Mouse (Mus musculus): ENCODE measurements around the gene Lingo3. TPM values are rescaled to one million over a fixed set of nuclear protein-coding genes. Genes with fewer than 3 reads are reported as not detected.

Gene Lingo3
- polyA plus RNA-seq, 1 experiment from 2014 or later = 0.07 TPM

DNA sequence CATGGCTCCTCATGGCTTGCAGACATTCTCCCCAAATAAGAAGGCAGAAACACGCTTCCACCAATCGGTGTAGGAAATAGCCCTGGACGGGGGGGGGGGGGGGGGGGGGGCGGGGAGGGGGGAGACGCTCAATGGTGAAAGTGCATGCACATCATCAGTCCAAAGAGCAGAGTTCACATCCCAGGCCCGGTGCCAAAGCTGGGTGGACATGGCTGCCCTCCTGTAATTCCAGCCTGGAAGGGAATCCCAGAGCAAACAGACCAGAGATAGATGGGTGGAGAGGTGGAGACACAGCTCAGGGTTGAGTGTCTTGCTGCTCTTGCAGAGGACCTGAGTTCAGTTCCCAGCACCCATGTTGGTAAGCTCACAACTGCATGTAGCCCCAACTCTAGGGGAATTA, 27.2 kb upstream of the Lingo3 start:
- ATAC-seq (replicated peaks; ENCODE audit: low FRiP score, low TSS enrichment, low read depth) = no peak
- Histone ChIP-seq H3K4me2 (ENCODE audit: low read length) (no peak overlapping the region), H3K27me3 (replicated peaks; ENCODE audit: control insufficient read depth, insufficient read depth, low read length) (0 out of 2 replicates have a peak, but pooled peaks cover 6% of the 10 kb centered on the region), H3K4me1 (replicated peaks; ENCODE audit: control insufficient read depth, insufficient read depth, low read length) (no peaks in the 10 kb centered on the region), H3K9ac (ENCODE audit: low read length) (no peak overlapping the region), H3K27ac (ENCODE audit: low read depth) (no peak overlapping the region), H3K9me3 (ENCODE audit: control insufficient read depth, low read length) (no peaks in the 10 kb centered on the region), H3K36me3 (ENCODE audit: control insufficient read depth, insufficient read depth, low read length) (peaks cover 16% of the 10 kb centered on the region), H3K4me3 (ENCODE audit: low read depth, low read length) (no peak overlapping the region)
- 83% methylated on average over 2 of the region's 6 CpGs for WGBS
- no peak for DNase-seq (ENCODE audit: low spot score)

GRCm38 (mm10) chr10:80864446-80864845, 20.6 kb upstream of the Lingo3 start:
- Histone ChIP-seq H3K9ac (ENCODE audit: low read length) (no peak overlapping the region), H3K4me3 (ENCODE audit: low read depth, low read length) (no peak overlapping the region), H3K4me1 (replicated peaks; ENCODE audit: control insufficient read depth, insufficient read depth, low read length) (no peaks in the 10 kb centered on the region), H3K36me3 (ENCODE audit: control insufficient read depth, insufficient read depth, low read length) (peaks cover 54% of the 10 kb centered on the region), H3K4me2 (ENCODE audit: low read length) (no peak overlapping the region), H3K27me3 (replicated peaks; ENCODE audit: control insufficient read depth, insufficient read depth, low read length) (no peaks in the 10 kb centered on the region), H3K9me3 (ENCODE audit: control insufficient read depth, low read length) (no peaks in the 10 kb centered on the region), H3K27ac (ENCODE audit: low read depth) (no peak overlapping the region)
- 93% methylated on average over 16 of the region's 16 CpGs for WGBS
- DNase-seq (ENCODE audit: low spot score) = no peak
- ATAC-seq (replicated peaks; ENCODE audit: low FRiP score, low TSS enrichment, low read depth) = no peak

GRCm38 (mm10) chr10:80862305-80862704, 18.5 kb upstream of the Lingo3 start:
- 94% methylated on average over 5 of the region's 5 CpGs for WGBS
- Histone ChIP-seq H3K9me3 (ENCODE audit: control insufficient read depth, low read length) (no peaks in the 10 kb centered on the region), H3K4me3 (ENCODE audit: low read depth, low read length) (no peak overlapping the region), H3K27me3 (replicated peaks; ENCODE audit: control insufficient read depth, insufficient read depth, low read length) (no peaks in the 10 kb centered on the region), H3K36me3 (ENCODE audit: control insufficient read depth, insufficient read depth, low read length) (peaks cover 46% of the 10 kb centered on the region), H3K27ac (ENCODE audit: low read depth) (no peak overlapping the region), H3K9ac (ENCODE audit: low read length) (no peak overlapping the region), H3K4me1 (replicated peaks; ENCODE audit: control insufficient read depth, insufficient read depth, low read length) (no peaks in the 10 kb centered on the region), H3K4me2 (ENCODE audit: low read length) (no peak overlapping the region)
- ATAC-seq (replicated peaks; ENCODE audit: low FRiP score, low TSS enrichment, low read depth) = no peak
- DNase-seq (ENCODE audit: low spot score) = no peak

GRCm38 (mm10) chr10:80858350-80858935, 14.6 kb upstream of the Lingo3 start:
- H3K27me3 ChIP-seq (replicated peaks; ENCODE audit: control insufficient read depth, insufficient read depth, low read length) = no peaks in the 10 kb centered on the region
- H3K9ac ChIP-seq (ENCODE audit: low read length) = no peak overlapping the region
- DNase-seq (ENCODE audit: low spot score) (no peak), ATAC-seq (replicated peaks; ENCODE audit: low FRiP score, low TSS enrichment, low read depth) (no peak)
- H3K4me1 ChIP-seq (replicated peaks; ENCODE audit: control insufficient read depth, insufficient read depth, low read length) = peaks cover 17% of the 10 kb centered on the region
- H3K4me2 ChIP-seq (ENCODE audit: low read length) = no peak overlapping the region
- no peaks in the 10 kb centered on the region for H3K9me3 ChIP-seq (ENCODE audit: control insufficient read depth, low read length)
- H3K4me3 ChIP-seq (ENCODE audit: low read depth, low read length) = no peak overlapping the region
- WGBS = 61% methylated on average over 7 of the region's 7 CpGs
- peaks cover 21% of the 10 kb centered on the region for H3K36me3 ChIP-seq (ENCODE audit: control insufficient read depth, insufficient read depth, low read length)
- no peak overlapping the region; the same call in 1 of the 2 replicates for H3K27ac ChIP-seq (ENCODE audit: low read depth)

GRCm38 (mm10) chr10:80857848-80858247, 14.0 kb upstream of the Lingo3 start:
- Histone ChIP-seq H3K4me3 (ENCODE audit: low read depth, low read length) (no peak overlapping the region), H3K9ac (ENCODE audit: low read length) (peak overlapping the region; percentile 16; the same call in 1 of the 2 replicates), H3K4me1 (replicated peaks; ENCODE audit: control insufficient read depth, insufficient read depth, low read length) (peaks cover 17% of the 10 kb centered on the region), H3K4me2 (ENCODE audit: low read length) (no peak overlapping the region), H3K27me3 (replicated peaks; ENCODE audit: control insufficient read depth, insufficient read depth, low read length) (no peaks in the 10 kb centered on the region), H3K27ac (ENCODE audit: low read depth) (no peak overlapping the region; the same call in 1 of the 2 replicates), H3K36me3 (ENCODE audit: control insufficient read depth, insufficient read depth, low read length) (peaks cover 24% of the 10 kb centered on the region), H3K9me3 (ENCODE audit: control insufficient read depth, low read length) (no peaks in the 10 kb centered on the region)
- no peak for ATAC-seq (replicated peaks; ENCODE audit: low FRiP score, low TSS enrichment, low read depth)
- 61% methylated on average over 3 of the region's 3 CpGs for WGBS
- DNase-seq (ENCODE audit: low spot score) = no peak

- 65% methylated on average over 8 of the region's 8 CpGs for whole genome bisulfite sequencing
- Histone ChIP-seq H3K27ac (ENCODE audit: low read depth) (no peak overlapping the region), H3K27me3 (replicated peaks; ENCODE audit: control insufficient read depth, insufficient read depth, low read length) (no peaks in the 10 kb centered on the region), H3K9me3 (ENCODE audit: control insufficient read depth, low read length) (no peaks in the 10 kb centered on the region), H3K4me2 (ENCODE audit: low read length) (no peak overlapping the region; the same call in 1 of the 2 replicates), H3K9ac (ENCODE audit: low read length) (no peak overlapping the region; the same call in 1 of the 2 replicates), H3K36me3 (ENCODE audit: control insufficient read depth, insufficient read depth, low read length) (peaks cover 20% of the 10 kb centered on the region), H3K4me3 (ENCODE audit: low read depth, low read length) (no peak overlapping the region), H3K4me1 (replicated peaks; ENCODE audit: control insufficient read depth, insufficient read depth, low read length) (peaks cover 17% of the 10 kb centered on the region)
- ATAC-seq (replicated peaks; ENCODE audit: low FRiP score, low TSS enrichment, low read depth) (no peak), DNase-seq (ENCODE audit: low spot score) (no peak)
Observed at GRCm38 (mm10) chr10:80857386-80857785, 13.5 kb upstream of the Lingo3 start.

GRCm38 (mm10) chr10:80856908-80857307, 13.1 kb upstream of the Lingo3 start:
- H3K4me3 ChIP-seq (ENCODE audit: low read depth, low read length) = no peak overlapping the region
- peaks cover 17% of the 10 kb centered on the region for H3K4me1 ChIP-seq (replicated peaks; ENCODE audit: control insufficient read depth, insufficient read depth, low read length)
- 64% methylated on average over 5 of the region's 5 CpGs for WGBS
- H3K27ac ChIP-seq (ENCODE audit: low read depth) = no peak overlapping the region
- H3K27me3 ChIP-seq (replicated peaks; ENCODE audit: control insufficient read depth, insufficient read depth, low read length) = no peaks in the 10 kb centered on the region
- H3K9me3 ChIP-seq (ENCODE audit: control insufficient read depth, low read length) = no peaks in the 10 kb centered on the region
- H3K36me3 ChIP-seq (ENCODE audit: control insufficient read depth, insufficient read depth, low read length) = peaks cover 20% of the 10 kb centered on the region
- no peak overlapping the region for H3K9ac ChIP-seq (ENCODE audit: low read length)
- no peak overlapping the region; the same call in 1 of the 2 replicates for H3K4me2 ChIP-seq (ENCODE audit: low read length)
- ATAC-seq (replicated peaks; ENCODE audit: low FRiP score, low TSS enrichment, low read depth) (no peak), DNase-seq (ENCODE audit: low spot score) (no peak)

DNA sequence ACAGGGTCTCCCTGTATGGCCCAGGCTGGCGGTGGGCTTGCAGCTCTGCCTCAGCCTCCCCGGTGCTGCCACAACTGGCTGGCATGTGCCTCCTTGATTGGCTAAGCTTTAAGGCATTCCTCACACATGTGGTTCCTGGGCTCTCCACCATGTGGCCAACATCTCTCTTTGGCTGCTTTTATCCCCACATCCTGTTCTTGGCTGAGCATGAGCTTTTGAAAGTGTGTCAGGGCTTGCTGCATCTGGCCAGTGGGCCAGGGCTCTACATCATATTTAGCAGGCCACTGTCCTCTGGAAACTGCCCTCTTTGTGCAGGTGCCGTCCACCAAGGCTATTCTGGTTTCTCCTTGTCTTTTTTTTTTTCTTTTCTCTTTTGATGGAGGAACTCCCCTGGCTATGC, 12.4 kb upstream of the Lingo3 start:
- H3K9me3 ChIP-seq (ENCODE audit: control insufficient read depth, low read length) = no peaks in the 10 kb centered on the region
- ATAC-seq (replicated peaks; ENCODE audit: low FRiP score, low TSS enrichment, low read depth) = no peak
- peak overlapping the region; percentile 99 for H3K4me3 ChIP-seq (ENCODE audit: low read depth, low read length)
- peaks cover 17% of the 10 kb centered on the region for H3K4me1 ChIP-seq (replicated peaks; ENCODE audit: control insufficient read depth, insufficient read depth, low read length)
- 55% methylated on average over 3 of the region's 3 CpGs for WGBS
- H3K4me2 ChIP-seq (ENCODE audit: low read length) = peak overlapping the region; percentile 99
- DNase-seq (ENCODE audit: low spot score) = no peak
- peak overlapping the region; percentile 80; the same call in 1 of the 2 replicates for H3K9ac ChIP-seq (ENCODE audit: low read length)
- no peaks in the 10 kb centered on the region for H3K27me3 ChIP-seq (replicated peaks; ENCODE audit: control insufficient read depth, insufficient read depth, low read length)
- no peak overlapping the region for H3K27ac ChIP-seq (ENCODE audit: low read depth)
- H3K36me3 ChIP-seq (ENCODE audit: control insufficient read depth, insufficient read depth, low read length) = peaks cover 20% of the 10 kb centered on the region

DNA sequence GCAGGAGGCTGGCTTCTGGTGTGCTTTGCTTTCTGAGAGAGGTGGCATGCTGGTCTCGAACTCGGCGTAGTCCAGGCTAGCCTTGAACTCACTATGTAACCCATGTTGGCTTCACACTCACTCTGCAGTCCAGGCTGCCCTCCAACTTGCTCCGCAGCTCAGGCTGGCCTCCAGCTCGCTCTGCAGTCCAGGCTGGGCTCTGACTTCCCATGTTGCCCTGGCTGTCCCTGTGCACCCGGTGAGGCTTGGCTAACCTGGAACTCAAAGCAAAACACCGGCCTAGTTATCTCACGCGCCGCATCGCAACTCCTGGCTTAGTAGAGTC, 11.9 kb upstream of the Lingo3 start:
- peaks cover 23% of the 10 kb centered on the region for H3K36me3 ChIP-seq (ENCODE audit: control insufficient read depth, insufficient read depth, low read length)
- H3K27ac ChIP-seq (ENCODE audit: low read depth) = no peak overlapping the region
- ATAC-seq (replicated peaks; ENCODE audit: low FRiP score, low TSS enrichment, low read depth) (no peak), DNase-seq (ENCODE audit: low spot score) (peak; percentile 63)
- H3K4me3 ChIP-seq (ENCODE audit: low read depth, low read length) = peak overlapping the region; percentile 99
- no peaks in the 10 kb centered on the region for H3K27me3 ChIP-seq (replicated peaks; ENCODE audit: control insufficient read depth, insufficient read depth, low read length)
- H3K4me1 ChIP-seq (replicated peaks; ENCODE audit: control insufficient read depth, insufficient read depth, low read length) = peaks cover 17% of the 10 kb centered on the region
- peak overlapping the region; percentile 80 for H3K9ac ChIP-seq (ENCODE audit: low read length)
- no peaks in the 10 kb centered on the region for H3K9me3 ChIP-seq (ENCODE audit: control insufficient read depth, low read length)
- WGBS = 25% methylated on average over 11 of the region's 11 CpGs
- peak overlapping the region; percentile 99 for H3K4me2 ChIP-seq (ENCODE audit: low read length)
